Mouse (Mus musculus): Measurements from ENCODE around the gene Coq8a. TPM values are rescaled to one million over a fixed set of nuclear protein-coding genes. Genes with fewer than 3 reads are reported as not detected.

Coq8a gene
- polyA plus RNA-seq, 1 experiment from 2014 or later: 2.0 TPM

DNA sequence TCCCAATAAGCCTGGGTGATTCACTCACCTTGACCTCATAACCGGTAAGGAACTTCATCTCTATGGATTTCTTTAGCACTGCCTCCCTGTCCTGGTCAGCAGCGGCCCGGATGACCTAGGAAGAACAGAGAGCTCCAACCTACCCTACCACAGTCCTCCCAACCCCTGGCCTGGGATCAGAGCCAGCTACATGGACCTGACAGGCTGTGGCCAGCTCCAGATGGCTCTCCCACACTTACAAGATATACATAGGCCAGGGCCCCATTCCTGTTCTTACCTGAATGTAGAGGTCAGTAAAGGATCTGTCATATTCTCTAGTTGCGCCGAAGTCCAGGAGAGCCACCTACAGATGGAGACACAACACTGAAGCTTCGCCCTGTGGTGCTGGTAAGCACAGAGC lies 31.1 kb downstream of the Coq8a start:
- H3K27me3 ChIP-seq (ENCODE audit: insufficient read depth, poor library complexity, severe bottlenecking): no peaks in the 10 kb centered on the region

DNA sequence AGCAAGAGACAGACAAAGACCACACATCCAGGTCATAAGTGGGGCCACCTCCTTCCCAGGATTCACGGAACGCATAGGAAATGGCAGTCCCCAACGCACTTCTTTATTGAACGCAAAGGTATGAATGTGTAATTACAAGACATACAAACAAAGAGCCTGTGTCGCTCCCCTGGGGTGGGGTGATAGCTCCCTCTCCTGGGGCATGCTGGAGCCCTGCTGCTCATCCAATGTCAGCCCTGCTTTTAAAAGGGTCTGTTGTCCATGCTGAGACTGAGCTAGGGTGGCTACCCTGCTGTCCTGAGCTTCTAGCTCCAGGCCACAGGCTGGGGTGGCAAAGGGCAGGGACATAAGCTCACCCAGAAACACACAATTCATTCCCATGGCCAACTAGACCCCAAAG lies 32.9 kb downstream of the Coq8a start:
- H3K36me3 ChIP-seq: peaks cover 39% of the 10 kb centered on the region
- H3K4me3 ChIP-seq: no peak overlapping the region
- 87% methylated on average over 5 of the region's 5 CpGs for WGBS
- no peaks in the 10 kb centered on the region for H3K27me3 ChIP-seq (ENCODE audit: insufficient read depth, poor library complexity, severe bottlenecking)
- DNase-seq (ENCODE audit: low spot score): no peak
- peak overlapping the region; percentile 35; the same call in 1 of the 2 replicates for H3K27ac ChIP-seq
- no peaks in the 10 kb centered on the region for H3K9me3 ChIP-seq
- H3K4me1 ChIP-seq (replicated peaks): no peaks in the 10 kb centered on the region

More for the DNA sequence above, 31.1 kb downstream of the Coq8a start:
- DNase-seq (ENCODE audit: low spot score): no peak
- 93% methylated on average over 6 of the region's 6 CpGs for WGBS
- Histone ChIP-seq H3K4me1 (replicated peaks) (no peaks in the 10 kb centered on the region), H3K36me3 (peaks cover 23% of the 10 kb centered on the region), H3K9me3 (no peaks in the 10 kb centered on the region), H3K27ac (no peak overlapping the region), H3K4me3 (no peak overlapping the region)

DNA sequence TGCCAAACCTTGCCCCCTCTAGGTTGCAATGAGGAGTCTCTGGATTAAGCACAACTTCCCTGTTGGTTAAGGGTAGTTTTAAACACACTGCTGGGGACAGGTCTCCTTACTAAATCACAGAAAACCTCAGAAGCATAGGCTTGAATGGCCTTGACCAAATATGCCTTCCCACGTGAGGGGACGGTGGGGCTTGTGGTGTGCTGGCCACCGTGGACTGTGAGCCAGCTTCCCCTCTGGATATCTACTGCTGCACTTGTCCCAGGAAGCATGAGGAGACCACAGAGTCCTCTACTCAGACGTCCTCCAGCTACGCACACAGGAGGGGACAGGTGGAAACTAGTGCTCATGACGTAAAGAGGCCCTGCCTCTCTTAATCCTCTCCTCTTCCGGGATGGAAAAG lies 36.4 kb downstream of the Coq8a start:
- peaks cover 57% of the 10 kb centered on the region for H3K36me3 ChIP-seq
- no peak overlapping the region for H3K27ac ChIP-seq
- H3K27me3 ChIP-seq (ENCODE audit: insufficient read depth, poor library complexity, severe bottlenecking): no peaks in the 10 kb centered on the region
- no peaks in the 10 kb centered on the region for H3K4me1 ChIP-seq (replicated peaks)
- DNase-seq (ENCODE audit: low spot score): no peak
- H3K9me3 ChIP-seq: no peaks in the 10 kb centered on the region
- WGBS: 89% methylated on average over 7 of the region's 7 CpGs
- H3K4me3 ChIP-seq: no peak overlapping the region

DNA sequence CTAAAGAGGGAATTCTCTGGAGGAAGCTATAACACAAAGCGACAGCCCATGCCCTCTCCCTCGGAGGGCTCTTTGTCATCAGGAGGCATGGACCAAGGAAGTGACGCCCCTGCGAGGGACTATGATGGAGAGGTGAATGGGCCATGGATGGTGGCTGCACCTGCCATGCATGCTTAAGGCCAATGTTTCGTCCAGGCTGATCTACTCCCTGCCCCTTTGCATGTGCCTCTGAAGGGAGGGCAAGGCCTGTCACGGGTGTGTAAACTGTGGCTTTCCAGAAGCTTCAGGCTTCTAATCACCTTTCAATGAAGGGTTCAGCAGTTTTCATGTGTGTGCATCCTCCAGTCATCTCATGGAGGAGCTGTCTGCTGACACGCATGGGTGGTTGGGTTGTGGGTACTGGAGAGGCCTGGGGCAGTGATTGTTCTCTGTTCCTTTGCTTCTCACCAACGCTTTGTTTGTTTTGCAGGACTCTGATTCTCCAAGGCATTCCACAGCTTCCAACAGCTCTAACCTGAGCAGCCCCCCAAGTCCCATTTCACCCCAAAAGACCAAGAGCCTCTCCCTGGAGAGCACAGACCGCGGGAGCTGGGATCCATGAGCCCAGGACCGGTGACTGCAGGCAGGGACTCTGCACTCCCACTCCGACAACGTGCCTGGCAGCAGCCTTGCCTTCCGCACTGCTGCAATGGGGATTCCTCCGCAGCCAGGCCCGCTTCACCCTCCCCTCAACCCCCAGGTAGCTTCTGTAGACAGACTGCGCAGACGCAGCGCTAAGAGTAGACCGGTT lies 37.6 kb downstream of the Coq8a start:
- Histone ChIP-seq H3K4me3 (no peak overlapping the region), H3K36me3 (peaks cover 47% of the 10 kb centered on the region), H3K27me3 (ENCODE audit: insufficient read depth, poor library complexity, severe bottlenecking) (no peaks in the 10 kb centered on the region), H3K27ac (no peak overlapping the region), H3K4me1 (replicated peaks) (no peaks in the 10 kb centered on the region), H3K9me3 (no peaks in the 10 kb centered on the region)
- 86% methylated on average over 20 of the region's 20 CpGs for WGBS
- no peak for DNase-seq (ENCODE audit: low spot score)

DNA sequence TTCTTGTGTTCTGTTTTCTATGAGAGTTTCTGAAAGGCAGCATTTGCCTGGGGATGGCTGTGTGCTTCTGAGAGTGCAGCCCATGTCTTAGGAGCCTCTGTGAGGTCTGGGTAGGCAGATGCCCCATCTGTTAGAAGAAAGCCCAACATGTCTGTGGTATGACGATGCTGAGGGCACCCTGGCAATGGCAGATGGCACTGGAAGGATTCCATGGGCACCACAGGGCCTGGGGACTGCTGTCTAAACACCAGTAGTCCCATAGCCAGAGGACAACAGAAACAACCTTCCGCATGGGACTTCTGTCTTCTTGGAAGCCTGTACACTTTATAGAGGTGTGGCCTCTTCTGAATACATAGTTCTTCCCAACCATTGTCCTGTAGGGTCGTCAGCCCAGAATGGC lies 38.2 kb downstream of the Coq8a start:
- H3K9me3 ChIP-seq: no peaks in the 10 kb centered on the region
- no peak overlapping the region for H3K4me3 ChIP-seq
- peaks cover 41% of the 10 kb centered on the region for H3K36me3 ChIP-seq
- no peak for DNase-seq (ENCODE audit: low spot score)
- no peaks in the 10 kb centered on the region for H3K27me3 ChIP-seq (ENCODE audit: insufficient read depth, poor library complexity, severe bottlenecking)
- no peaks in the 10 kb centered on the region for H3K4me1 ChIP-seq (replicated peaks)
- WGBS: 83% methylated on average over 3 of the region's 3 CpGs
- no peak overlapping the region for H3K27ac ChIP-seq

DNA sequence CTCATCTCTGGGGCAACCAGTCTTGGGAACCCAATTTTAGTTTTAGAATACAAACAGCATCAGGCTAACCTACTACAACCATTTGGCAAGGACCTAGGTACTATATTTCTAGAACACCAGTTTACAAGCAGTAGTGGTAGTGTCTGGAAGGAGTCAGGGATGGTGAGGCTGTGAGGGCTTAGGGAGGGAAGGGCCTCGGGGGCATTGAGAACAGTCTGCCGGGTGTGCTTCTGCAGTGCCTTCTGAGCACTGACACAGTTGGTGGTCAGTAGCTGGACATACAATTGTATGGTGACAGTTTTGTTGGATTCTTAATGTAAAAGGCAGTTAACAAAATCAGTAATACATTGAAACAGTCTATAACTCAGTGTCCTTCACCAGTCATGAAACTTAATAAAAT lies 38.9 kb downstream of the Coq8a start:
- 76% methylated on average over 2 of the region's 2 CpGs for WGBS
- peaks cover 35% of the 10 kb centered on the region for H3K36me3 ChIP-seq
- no peaks in the 10 kb centered on the region for H3K4me1 ChIP-seq (replicated peaks)
- no peak overlapping the region for H3K4me3 ChIP-seq
- no peaks in the 10 kb centered on the region for H3K9me3 ChIP-seq
- H3K27ac ChIP-seq: no peak overlapping the region
- no peak for DNase-seq (ENCODE audit: low spot score)
- H3K27me3 ChIP-seq (ENCODE audit: insufficient read depth, poor library complexity, severe bottlenecking): no peaks in the 10 kb centered on the region

DNA sequence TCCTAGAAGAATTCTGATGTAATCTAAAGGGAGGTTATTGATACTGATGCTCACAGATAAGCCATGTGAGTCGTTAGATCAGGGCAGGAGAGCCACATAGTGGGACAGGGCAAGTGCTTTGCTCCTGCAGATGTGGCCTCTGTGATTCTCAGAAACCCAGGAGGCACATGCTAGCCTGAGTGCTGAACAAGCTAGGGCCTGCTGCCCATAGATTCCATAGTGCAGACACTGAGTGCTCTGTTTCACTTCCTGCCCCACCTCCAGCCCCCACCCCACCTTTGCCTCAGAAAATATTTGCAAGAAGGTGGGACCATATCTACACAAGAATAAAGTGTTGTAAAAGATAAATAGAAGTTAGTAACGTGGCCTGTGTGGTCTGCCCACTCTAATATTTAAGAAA lies 40.8 kb downstream of the Coq8a start:
- 85% methylated on average over 2 of the region's 2 CpGs for WGBS
- DNase-seq (ENCODE audit: low spot score): no peak
- H3K4me3 ChIP-seq: no peak overlapping the region

DNA sequence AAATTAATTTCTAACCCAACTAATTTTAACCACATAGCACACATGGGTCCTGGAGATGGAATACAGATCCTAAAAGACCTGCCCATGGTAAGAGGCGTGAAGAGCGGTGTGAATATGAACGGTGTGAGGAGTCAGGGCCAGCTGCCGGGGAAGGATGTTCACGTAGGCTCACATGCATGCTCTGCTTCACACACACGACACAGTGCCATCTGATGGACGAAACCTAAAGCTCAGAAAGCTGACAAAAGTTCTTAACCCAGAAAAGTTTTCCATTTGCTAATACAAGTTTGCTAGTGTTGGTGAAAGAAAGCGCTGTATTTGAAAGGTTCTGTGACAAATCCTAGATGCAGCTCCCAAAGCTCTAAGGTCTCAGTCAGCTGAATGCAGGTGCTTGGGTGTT lies 48.2 kb downstream of the Coq8a start:
- H3K4me1 ChIP-seq (replicated peaks): no peaks in the 10 kb centered on the region
- H3K9me3 ChIP-seq: no peaks in the 10 kb centered on the region
- H3K27ac ChIP-seq: no peak overlapping the region
- no peaks in the 10 kb centered on the region for H3K27me3 ChIP-seq (ENCODE audit: insufficient read depth, poor library complexity, severe bottlenecking)
- 89% methylated on average over 8 of the region's 8 CpGs for WGBS
- H3K4me3 ChIP-seq: no peak overlapping the region
- no peak for DNase-seq (ENCODE audit: low spot score)
- H3K36me3 ChIP-seq: peaks cover 41% of the 10 kb centered on the region

More for the DNA sequence above, 40.8 kb downstream of the Coq8a start:
- H3K36me3 ChIP-seq: peaks cover 38% of the 10 kb centered on the region
- H3K9me3 ChIP-seq: no peaks in the 10 kb centered on the region
- no peaks in the 10 kb centered on the region for H3K4me1 ChIP-seq (replicated peaks)
- no peak overlapping the region for H3K27ac ChIP-seq
- no peaks in the 10 kb centered on the region for H3K27me3 ChIP-seq (ENCODE audit: insufficient read depth, poor library complexity, severe bottlenecking)

DNA sequence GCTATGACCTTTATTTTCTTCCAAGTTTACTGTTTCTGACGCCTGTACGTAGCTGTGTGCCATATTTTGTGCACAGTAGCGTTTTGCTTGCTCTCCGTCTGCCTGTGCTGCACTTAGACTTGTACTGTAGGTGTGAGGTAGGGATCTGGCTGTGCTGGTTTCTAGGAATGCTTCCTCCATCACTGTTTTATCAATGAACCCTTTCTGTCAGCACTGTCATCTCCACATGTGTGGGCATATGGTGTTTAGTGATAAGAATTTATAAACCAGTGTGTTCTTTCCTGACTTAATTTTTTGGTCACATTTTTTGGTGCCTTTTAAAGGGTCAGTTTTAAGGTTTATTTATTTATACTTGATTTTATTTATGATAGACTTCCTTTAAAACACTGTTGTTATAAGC lies 50.8 kb downstream of the Coq8a start:
- Histone ChIP-seq H3K9me3 (no peaks in the 10 kb centered on the region), H3K36me3 (peaks cover 49% of the 10 kb centered on the region), H3K27me3 (ENCODE audit: insufficient read depth, poor library complexity, severe bottlenecking) (no peaks in the 10 kb centered on the region), H3K4me3 (no peak overlapping the region), H3K27ac (no peak overlapping the region), H3K4me1 (replicated peaks) (no peaks in the 10 kb centered on the region)
- WGBS: 92% methylated on average over 4 of the region's 4 CpGs
- DNase-seq (ENCODE audit: low spot score): no peak

DNA sequence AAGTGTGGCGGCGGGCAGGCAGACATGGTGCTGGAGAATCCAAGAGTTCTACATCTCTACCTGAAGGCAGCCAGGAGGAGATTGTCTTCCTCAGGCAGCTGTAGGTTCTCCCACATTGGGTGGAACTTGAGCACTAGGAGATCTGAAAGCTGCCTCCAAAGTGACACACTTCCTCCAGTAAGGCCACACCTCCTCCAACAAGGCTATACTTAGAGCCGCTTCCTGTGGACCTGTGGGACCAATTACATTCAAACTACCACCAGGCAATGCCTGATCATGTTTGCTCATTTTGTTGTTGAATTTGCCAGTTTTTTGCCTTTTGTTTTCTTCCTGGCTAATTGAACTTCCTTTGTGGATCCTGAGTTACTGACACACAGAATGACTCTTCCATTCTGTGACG lies 51.4 kb downstream of the Coq8a start:
- peaks cover 53% of the 10 kb centered on the region for H3K36me3 ChIP-seq
- 83% methylated on average over 4 of the region's 4 CpGs for WGBS
- no peak overlapping the region for H3K4me3 ChIP-seq
- H3K4me1 ChIP-seq (replicated peaks): no peaks in the 10 kb centered on the region
- no peaks in the 10 kb centered on the region for H3K27me3 ChIP-seq (ENCODE audit: insufficient read depth, poor library complexity, severe bottlenecking)
- DNase-seq (ENCODE audit: low spot score): no peak
- H3K27ac ChIP-seq: no peak overlapping the region
- H3K9me3 ChIP-seq: no peaks in the 10 kb centered on the region

DNA sequence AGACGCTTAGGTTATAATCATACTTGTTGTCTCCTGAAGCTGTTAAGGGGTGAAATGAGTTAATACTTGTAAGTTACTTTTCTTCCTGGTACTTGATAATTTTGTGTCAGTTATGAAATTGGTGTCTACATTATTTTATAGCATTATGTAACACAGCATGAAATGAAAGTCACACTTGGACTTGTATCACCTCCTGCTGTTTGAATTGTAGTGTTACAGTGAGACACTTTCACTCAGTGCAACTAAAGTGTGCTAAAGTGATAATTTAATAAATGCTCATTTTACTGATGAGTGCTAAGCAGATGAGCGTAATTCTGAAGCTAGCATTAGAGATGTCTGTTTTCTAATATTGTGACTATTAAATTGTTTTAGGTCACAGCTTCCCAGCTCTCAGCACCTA lies 58.4 kb downstream of the Coq8a start:
- peaks cover 63% of the 10 kb centered on the region for H3K36me3 ChIP-seq
- WGBS: 96% methylated on average over 2 of the region's 2 CpGs

DNA sequence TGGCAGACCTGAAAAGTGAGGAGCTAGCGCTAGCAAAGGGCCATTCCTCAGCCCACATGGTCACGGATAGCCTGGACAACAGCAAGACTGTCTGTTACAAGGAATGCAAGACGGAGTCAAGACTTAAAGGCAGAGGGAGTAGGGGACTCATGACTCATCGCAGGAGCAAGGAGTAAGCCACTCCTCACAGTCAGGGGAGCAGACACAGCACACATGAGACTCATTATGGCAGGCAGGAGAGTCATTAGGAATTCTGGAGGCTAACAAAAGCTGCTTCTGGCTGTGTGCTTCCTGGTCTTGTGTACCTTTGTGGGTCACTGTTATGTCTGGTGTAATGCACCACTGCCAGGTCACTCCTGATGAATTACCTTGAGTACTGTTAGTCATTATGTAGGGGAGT lies 60.2 kb downstream of the Coq8a start:
- no peak overlapping the region for H3K4me3 ChIP-seq
- H3K4me1 ChIP-seq (replicated peaks): no peaks in the 10 kb centered on the region
- H3K27ac ChIP-seq: no peak overlapping the region
- WGBS: 86% methylated on average over 4 of the region's 4 CpGs
- no peaks in the 10 kb centered on the region for H3K9me3 ChIP-seq
- no peak for DNase-seq (ENCODE audit: low spot score)
- H3K36me3 ChIP-seq: peaks cover 56% of the 10 kb centered on the region
- no peaks in the 10 kb centered on the region for H3K27me3 ChIP-seq (ENCODE audit: insufficient read depth, poor library complexity, severe bottlenecking)

More for the DNA sequence above, 58.4 kb downstream of the Coq8a start:
- Histone ChIP-seq H3K27ac (no peak overlapping the region), H3K9me3 (no peaks in the 10 kb centered on the region), H3K27me3 (ENCODE audit: insufficient read depth, poor library complexity, severe bottlenecking) (no peaks in the 10 kb centered on the region), H3K4me1 (replicated peaks) (no peaks in the 10 kb centered on the region), H3K4me3 (no peak overlapping the region)
- no peak for DNase-seq (ENCODE audit: low spot score)

DNA sequence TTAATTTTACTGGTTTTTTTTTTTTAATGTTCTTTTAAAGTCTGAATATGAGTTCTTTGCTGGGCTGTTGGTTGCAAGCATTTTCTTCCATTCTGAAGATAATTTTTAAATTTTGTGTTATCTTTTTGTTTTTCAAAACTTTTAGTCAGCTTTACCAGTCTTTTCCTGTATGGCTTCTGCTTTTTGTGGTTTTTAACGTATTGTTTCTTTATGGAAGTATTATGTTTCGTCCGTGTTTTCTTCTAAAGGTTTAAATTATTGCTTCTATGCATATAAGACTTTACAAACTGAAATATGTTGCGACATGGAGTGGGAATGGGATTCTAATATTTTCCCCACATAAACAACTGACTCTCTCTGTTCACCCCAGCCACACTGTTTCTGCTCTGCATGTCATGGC lies 67.2 kb downstream of the Coq8a start:
- H3K27me3 ChIP-seq (ENCODE audit: insufficient read depth, poor library complexity, severe bottlenecking): no peaks in the 10 kb centered on the region
- peaks cover 16% of the 10 kb centered on the region for H3K36me3 ChIP-seq
- no peak overlapping the region for H3K27ac ChIP-seq
- WGBS: 94% methylated on average over 4 of the region's 4 CpGs
- no peaks in the 10 kb centered on the region for H3K9me3 ChIP-seq
- H3K4me3 ChIP-seq: no peak overlapping the region
- no peak for DNase-seq (ENCODE audit: low spot score)
- H3K4me1 ChIP-seq (replicated peaks): no peaks in the 10 kb centered on the region

DNA sequence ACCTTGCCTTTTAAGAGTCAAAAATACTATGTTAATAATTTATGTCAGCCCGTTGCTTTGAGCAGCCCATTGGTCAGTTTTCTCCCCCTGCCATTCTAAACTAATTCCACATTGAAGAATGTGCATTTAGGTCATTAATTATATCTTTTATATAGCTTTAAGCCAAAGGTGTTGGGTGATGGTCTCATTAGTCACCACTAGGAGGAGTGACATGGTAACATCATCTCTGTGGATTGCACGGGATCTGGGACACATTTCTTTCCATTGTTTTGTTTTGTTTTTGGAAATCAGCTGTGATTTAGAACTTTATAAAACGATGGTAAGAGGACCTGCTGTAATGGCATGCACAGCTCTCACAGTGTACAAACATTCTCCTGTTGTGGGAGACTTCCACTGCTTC lies 68.0 kb downstream of the Coq8a start:
- H3K27me3 ChIP-seq (ENCODE audit: insufficient read depth, poor library complexity, severe bottlenecking): no peaks in the 10 kb centered on the region
- DNase-seq (ENCODE audit: low spot score): no peak
- H3K4me1 ChIP-seq (replicated peaks): no peaks in the 10 kb centered on the region
- peaks cover 10% of the 10 kb centered on the region for H3K36me3 ChIP-seq
- H3K9me3 ChIP-seq: no peaks in the 10 kb centered on the region
- 63% methylated on average over 3 of the region's 3 CpGs for WGBS
- no peak overlapping the region for H3K27ac ChIP-seq
- H3K4me3 ChIP-seq: no peak overlapping the region
